In genomic region chr6:124699366-124699765, GRCm38 (mm10) we compare ENCODE assay signal across 21 mouse cellular contexts. TPM values are rescaled to one million over a fixed set of nuclear protein-coding genes. Genes with fewer than 3 reads are reported as not detected.
DNase-seq lines count a peak whose midpoint lies in the region; ATAC-seq and TF ChIP-seq lines count a peak whose summit lies in the region.
"Had no signal": no experiment of that assay in that cellular context is flagged by ENCODE, and none has a peak within 500 bp of the region (broad histone marks: within the 10 kb centered on the region; RNA-seq: fewer than 3 reads in every experiment).

No protein-coding gene starts in this region.

- no peak for TF ChIP-seq CTCF in intestine, postnatal 0 days (IDR thresholded peaks at IDR 0.05; ENCODE audit: low read depth)
- no peak for TF ChIP-seq CTCF in liver, postnatal 0 days (IDR thresholded peaks at IDR 0.05; ENCODE audit: low read depth)
- no peak for TF ChIP-seq CTCF in small intestine, adult 2 months (IDR thresholded peaks at IDR 0.05; ENCODE audit: extremely low read depth, insufficient read length, insufficient replicate concordance, low read depth, low read length)

- no peaks in the 10 kb centered on the region for H3K9me3 ChIP-seq in intestine, postnatal 0 days (ENCODE audit: control insufficient read depth)
- H3K9me3 ChIP-seq in intestine, embryonic 16.5 days (ENCODE audit: control insufficient read depth, low read length), result no peaks in the 10 kb centered on the region
- H3K9me3 ChIP-seq in liver, postnatal 0 days (ENCODE audit: low read length), result no peaks in the 10 kb centered on the region
- H3K9me3 ChIP-seq in liver, embryonic 11.5 days (ENCODE audit: control insufficient read depth, low read length), result no peaks in the 10 kb centered on the region
- H3K9me3 ChIP-seq: heart, embryonic 13.5 days; limb, embryonic 12.5 days; lung, embryonic 15.5 days; midbrain, embryonic 10.5 days; neural tube, embryonic 13.5 days had no signal

- no peak overlapping the region for H3K9ac ChIP-seq in intestine, postnatal 0 days (ENCODE audit: low read depth, low read length)
- no peak overlapping the region for H3K9ac ChIP-seq in intestine, embryonic 16.5 days (ENCODE audit: low read depth, low read length)
- peak overlapping the region; percentile 21; the same call in 1 of the 2 replicates for H3K9ac ChIP-seq in liver, postnatal 0 days (replicated peaks)
- no peak overlapping the region for H3K9ac ChIP-seq in liver, embryonic 11.5 days (ENCODE audit: low read depth, low read length)
- H3K9ac ChIP-seq: heart, embryonic 13.5 days; limb, embryonic 12.5 days; liver, embryonic 14.5 days; lung, embryonic 15.5 days; neural tube, embryonic 13.5 days had no signal

- no peak overlapping the region for H3K4me3 ChIP-seq in intestine, postnatal 0 days (ENCODE audit: low read depth, low read length)
- no peak overlapping the region for H3K4me3 ChIP-seq in intestine, embryonic 16.5 days (ENCODE audit: low read length)
- H3K4me3 ChIP-seq in liver, postnatal 0 days (ENCODE audit: low read depth, low read length), result no peak overlapping the region
- H3K4me3 ChIP-seq in liver, embryonic 11.5 days (ENCODE audit: low read depth, low read length), result no peak overlapping the region
- H3K4me3 ChIP-seq in small intestine, adult 2 months (ENCODE audit: low read depth, low read length), result no peak overlapping the region
- H3K4me3 ChIP-seq: erythroblast, embryonic 14.5 days; heart, embryonic 13.5 days; left cerebral cortex, adult 2 months; limb, embryonic 12.5 days; lung, embryonic 15.5 days; midbrain, embryonic 10.5 days; neural tube, embryonic 13.5 days had no signal

- no peak for ATAC-seq in intestine, postnatal 0 days
- ATAC-seq in intestine, embryonic 16.5 days, result no peak
- no peak for ATAC-seq in liver, postnatal 0 days
- no peak for ATAC-seq in liver, embryonic 11.5 days (replicated peaks; ENCODE audit: low FRiP score)

- TF ChIP-seq POLR2A in small intestine, adult 2 months (IDR thresholded peaks at IDR 0.05; ENCODE audit: low read depth, low read length), result no peak

- WGBS in intestine, postnatal 0 days, result 91% methylated on average over 4 of the region's 4 CpGs
- 89% methylated on average over 4 of the region's 4 CpGs for WGBS in intestine, embryonic 16.5 days
- WGBS in liver, postnatal 0 days (ENCODE audit: insufficient replicate concordance), result 79% methylated on average over 4 of the region's 4 CpGs
- 92% methylated on average over 4 of the region's 4 CpGs for WGBS in liver, embryonic 11.5 days
- WGBS in small intestine, adult 2 months, result 93% methylated on average over 4 of the region's 4 CpGs

- no peak overlapping the region for H3K4me2 ChIP-seq in intestine, postnatal 0 days (replicated peaks; ENCODE audit: low read depth)
- no peak overlapping the region for H3K4me2 ChIP-seq in intestine, embryonic 16.5 days (ENCODE audit: low read depth, low read length)
- no peak overlapping the region for H3K4me2 ChIP-seq in liver, postnatal 0 days (ENCODE audit: low read depth, low read length)
- H3K4me2 ChIP-seq in liver, embryonic 11.5 days, result no peak overlapping the region
- H3K4me2 ChIP-seq: heart, embryonic 13.5 days; limb, embryonic 12.5 days; lung, embryonic 15.5 days; neural tube, embryonic 13.5 days had no signal

- H3K27ac ChIP-seq in intestine, postnatal 0 days (ENCODE audit: low read depth, low read length), result peak overlapping the region; percentile 74
- H3K27ac ChIP-seq in intestine, embryonic 16.5 days (ENCODE audit: low read length), result no peak overlapping the region
- H3K27ac ChIP-seq in liver, postnatal 0 days (ENCODE audit: low read depth), result peak overlapping the region; percentile 82
- no peak overlapping the region for H3K27ac ChIP-seq in liver, embryonic 11.5 days (ENCODE audit: low read depth, low read length)
- peak overlapping the region; percentile 83; the same call in 1 of the 2 replicates for H3K27ac ChIP-seq in small intestine, adult 2 months (ENCODE audit: insufficient read depth, low read depth, low read length)
- H3K27ac ChIP-seq: heart, embryonic 13.5 days; left cerebral cortex, adult 2 months; limb, embryonic 12.5 days; liver, embryonic 14.5 days; midbrain, embryonic 10.5 days; neural tube, embryonic 13.5 days had no signal

- DNase-seq in cerebellum, adult 9-11 months, result peak; percentile 57
- DNase-seq in cerebellum, adult 11-12 months, result no peak
- DNase-seq in liver, postnatal 0 days, result no peak
- DNase-seq in liver, embryonic 11.5 days (ENCODE audit: low spot score), result no peak
- DNase-seq in spleen, postnatal 4 days (ENCODE audit: low spot score in 2 of 2), result no peak
- DNase-seq: adrenal gland, postnatal 25 days; gastrocnemius, postnatal 10 days; kidney, postnatal 14 days; thymus, adult 18-20 months; thymus, postnatal 25 days had no signal

- H3K27me3 ChIP-seq in intestine, postnatal 0 days (replicated peaks; ENCODE audit: control insufficient read depth, insufficient read depth, low read length), result no peaks in the 10 kb centered on the region
- no peaks in the 10 kb centered on the region for H3K27me3 ChIP-seq in intestine, embryonic 16.5 days (replicated peaks; ENCODE audit: control insufficient read depth, insufficient read depth, low read length)
- H3K27me3 ChIP-seq in liver, postnatal 0 days (ENCODE audit: insufficient read depth, low read length), result no peaks in the 10 kb centered on the region
- H3K27me3 ChIP-seq in liver, embryonic 11.5 days (replicated peaks; ENCODE audit: control insufficient read depth, insufficient read depth, low read length), result no peaks in the 10 kb centered on the region
- H3K27me3 ChIP-seq in small intestine, adult 2 months (ENCODE audit: control insufficient read depth, insufficient read depth, low read length), result no peaks in the 10 kb centered on the region
- H3K27me3 ChIP-seq: heart, embryonic 13.5 days; limb, embryonic 12.5 days; lung, embryonic 15.5 days; neural tube, embryonic 13.5 days had no signal

- TF ChIP-seq EP300 in liver, postnatal 0 days (IDR thresholded peaks at IDR 0.05; ENCODE audit: low read depth), result no peak

- H3K36me3 ChIP-seq in intestine, postnatal 0 days (ENCODE audit: control insufficient read depth, insufficient read depth), result peaks cover 55% of the 10 kb centered on the region
- peaks cover 15% of the 10 kb centered on the region for H3K36me3 ChIP-seq in intestine, embryonic 16.5 days (ENCODE audit: control insufficient read depth, insufficient read depth, low read length)
- peaks cover 55% of the 10 kb centered on the region for H3K36me3 ChIP-seq in liver, postnatal 0 days (replicated peaks; ENCODE audit: insufficient read depth, low read length)
- peaks cover 29% of the 10 kb centered on the region for H3K36me3 ChIP-seq in liver, embryonic 11.5 days (ENCODE audit: control insufficient read depth, insufficient read depth, low read length)
- H3K36me3 ChIP-seq in small intestine, adult 2 months (ENCODE audit: control insufficient read depth, insufficient read depth, low read length), result peaks cover 54% of the 10 kb centered on the region

- H3K4me1 ChIP-seq in intestine, postnatal 0 days (replicated peaks; ENCODE audit: control insufficient read depth, insufficient read depth, low read length), result no peaks in the 10 kb centered on the region
- peaks cover 5% of the 10 kb centered on the region for H3K4me1 ChIP-seq in intestine, embryonic 16.5 days (ENCODE audit: control insufficient read depth, insufficient read depth, low read length)
- peaks cover 13% of the 10 kb centered on the region for H3K4me1 ChIP-seq in liver, postnatal 0 days (ENCODE audit: insufficient read depth)
- H3K4me1 ChIP-seq in liver, embryonic 11.5 days (replicated peaks; ENCODE audit: control insufficient read depth, insufficient read depth, low read length), result 0 out of 2 replicates have a peak, but pooled peaks cover 4% of the 10 kb centered on the region
- peaks cover 22% of the 10 kb centered on the region for H3K4me1 ChIP-seq in small intestine, adult 2 months (ENCODE audit: control insufficient read depth, insufficient read depth, insufficient read length, low read length)

RNA-seq across cellular contexts. Expression of gene Emg1, which starts 12.6 kb away (rescaled TPM):
- polyA plus RNA-seq in intestine, postnatal 0 days (2015; fragmentation: Nextera tagmentation; extraction: Ambion mirVana), result 96.6 and 97.3 TPM in 2 replicates
- polyA plus RNA-seq in intestine, embryonic 16.5 days (2015; fragmentation: Nextera tagmentation; extraction: Ambion mirVana), result 202 and 222 TPM in 2 replicates
- 93.2 and 96.9 TPM in 2 replicates for polyA plus RNA-seq in liver, postnatal 0 days (2015; fragmentation: Nextera tagmentation; extraction: Ambion mirVana)
- polyA plus RNA-seq in liver, embryonic 11.5 days (2014; fragmentation: Nextera tagmentation; extraction: Ambion mirVana), result 311 and 329 TPM in 2 replicates
- 26.8 and 34.9 TPM in 2 replicates for polyA plus RNA-seq in small intestine, adult 2 months (2012; rRNA removed)

RNA-seq across cellular contexts. Expression of gene Phb2, which starts 12.8 kb away (rescaled TPM):
- 249 and 255 TPM in 2 replicates for polyA plus RNA-seq in intestine, postnatal 0 days (2015; fragmentation: Nextera tagmentation; extraction: Ambion mirVana)
- 471 and 489 TPM in 2 replicates for polyA plus RNA-seq in intestine, embryonic 16.5 days (2015; fragmentation: Nextera tagmentation; extraction: Ambion mirVana)
- polyA plus RNA-seq in liver, postnatal 0 days (2015; fragmentation: Nextera tagmentation; extraction: Ambion mirVana), result 308 and 318 TPM in 2 replicates
- 640 and 660 TPM in 2 replicates for polyA plus RNA-seq in liver, embryonic 11.5 days (2014; fragmentation: Nextera tagmentation; extraction: Ambion mirVana)
- 87.7 and 122 TPM in 2 replicates for polyA plus RNA-seq in small intestine, adult 2 months (2012; rRNA removed)

RNA-seq across cellular contexts. Expression of gene Lpcat3, which starts 36.5 kb away (rescaled TPM):
- polyA plus RNA-seq in intestine, postnatal 0 days (2015; fragmentation: Nextera tagmentation; extraction: Ambion mirVana), result 209 and 212 TPM in 2 replicates
- polyA plus RNA-seq in intestine, embryonic 16.5 days (2015; fragmentation: Nextera tagmentation; extraction: Ambion mirVana), result 195 and 219 TPM in 2 replicates
- polyA plus RNA-seq in liver, postnatal 0 days (2015; fragmentation: Nextera tagmentation; extraction: Ambion mirVana), result 68.7 and 72.6 TPM in 2 replicates
- polyA plus RNA-seq in liver, embryonic 11.5 days (2014; fragmentation: Nextera tagmentation; extraction: Ambion mirVana), result 84.2 and 90.0 TPM in 2 replicates
- 127 and 323 TPM in 2 replicates for polyA plus RNA-seq in small intestine, adult 2 months (2012; rRNA removed)

RNA-seq across cellular contexts. Expression of gene Ptpn6, which starts 39.1 kb away (rescaled TPM):
- 17.4 TPM in 2 replicates for polyA plus RNA-seq in intestine, postnatal 0 days (2015; fragmentation: Nextera tagmentation; extraction: Ambion mirVana)
- polyA plus RNA-seq in intestine, embryonic 16.5 days (2015; fragmentation: Nextera tagmentation; extraction: Ambion mirVana), result 20.4 and 22.5 TPM in 2 replicates
- 39.2 and 45.1 TPM in 2 replicates for polyA plus RNA-seq in liver, postnatal 0 days (2015; fragmentation: Nextera tagmentation; extraction: Ambion mirVana)
- 49.5 and 50.3 TPM in 2 replicates for polyA plus RNA-seq in liver, embryonic 11.5 days (2014; fragmentation: Nextera tagmentation; extraction: Ambion mirVana)
- 23.0 and 41.0 TPM in 2 replicates for polyA plus RNA-seq in small intestine, adult 2 months (2012; rRNA removed)

RNA-seq across cellular contexts. Expression of gene Grcc10, which starts 41.8 kb away (rescaled TPM):
- 238 and 259 TPM in 2 replicates for polyA plus RNA-seq in intestine, postnatal 0 days (2015; fragmentation: Nextera tagmentation; extraction: Ambion mirVana)
- polyA plus RNA-seq in intestine, embryonic 16.5 days (2015; fragmentation: Nextera tagmentation; extraction: Ambion mirVana), result 309 and 334 TPM in 2 replicates
- 148 and 157 TPM in 2 replicates for polyA plus RNA-seq in liver, postnatal 0 days (2015; fragmentation: Nextera tagmentation; extraction: Ambion mirVana)
- 147 and 167 TPM in 2 replicates for polyA plus RNA-seq in liver, embryonic 11.5 days (2014; fragmentation: Nextera tagmentation; extraction: Ambion mirVana)
- polyA plus RNA-seq in small intestine, adult 2 months (2012; rRNA removed), result 80.4 and 143 TPM in 2 replicates

Comparison
In these comparisons a context has a peak if more than half of its experiments do, and no peak if none do; other contexts are left out.
1. H3K27ac ChIP-seq: peak in intestine, postnatal 0 days (single experiment), liver, postnatal 0 days (single experiment) and small intestine, adult 2 months (single experiment); none in intestine, embryonic 16.5 days (single experiment) and liver, embryonic 11.5 days (single experiment).